Mouse (Mus musculus) frontal cortex, adult 2 months (tissue): Measurements from ENCODE around the gene Ldhc. TPM values are rescaled to one million over a fixed set of nuclear protein-coding genes. Genes with fewer than 3 reads are reported as not detected.

Experiments
- DNase-seq, 2 experiments: peaks; one replicate each; pipeline ENCODE4 v3.0.0; 2022; ENCODE audit warnings: low spot score in 1 of 2; ENCODE audit errors: extremely low spot score in 1 of 2
- polyA plus RNA-seq: library from polyadenylated mRNA; depleted of rRNA; stranded (reverse); fragments of >200 nt; gene quantifications from 2 replicates; pipeline ENCODE4 v1.2.3, GENCODE M21; 2012; rRNA removed

Gene Ldhc
- polyA plus RNA-seq, 1 experiment, result not detected

- no peak for DNase-seq
These were observed 34.5 kb downstream of the Ldhc start for GRCm38 (mm10) chr7:46895511-46895910.

- DNase-seq, result no peak
These were observed 38.3 kb downstream of the Ldhc start for GRCm38 (mm10) chr7:46899343-46899742.

- DNase-seq, result no peak
These were observed 50.2 kb downstream of the Ldhc start for GRCm38 (mm10) chr7:46911250-46911649.

- DNase-seq, result no peak
These were observed 55.4 kb downstream of the Ldhc start for GRCm38 (mm10) chr7:46916376-46916775.

GRCm38 (mm10) chr7:46918678-46919371, 57.8 kb downstream of the Ldhc start:
- DNase-seq, result no peak

GRCm38 (mm10) chr7:46919551-46920176, 58.7 kb downstream of the Ldhc start, which contains the start of gene Tsg101:
TSS of gene Tsg101 (minus strand) at chr7:46919969.
- DNase-seq, result peak; percentile 71 to 93

GRCm38 (mm10) chr7:46922075-46922474, 61.1 kb downstream of the Ldhc start:
- DNase-seq, result no peak

Other genes starting within 250 kb of the Ldhc start
- 48.0 and 50.4 TPM in 2 replicates for gene Sergef, start 221.4 kb upstream of the Ldhc start, polyA plus RNA-seq
- gene Tph1, start 188.7 kb upstream of the Ldhc start, polyA plus RNA-seq, result 0.27 and 0.34 TPM in 2 replicates
- 8.1 and 9.1 TPM in 2 replicates for gene Saal1, start 150.5 kb upstream of the Ldhc start, polyA plus RNA-seq
- not detected in 2 replicates for gene Saa3, start 145.5 kb upstream of the Ldhc start, polyA plus RNA-seq
- not detected in 2 replicates for gene Saa4, start 128.6 kb upstream of the Ldhc start, polyA plus RNA-seq
- gene Saa1, start 118.2 kb upstream of the Ldhc start, polyA plus RNA-seq, result not detected in 2 replicates
- 0.12 TPM in 1 of 2 replicates, not detected in the other for gene Saa2, start 109.4 kb upstream of the Ldhc start, polyA plus RNA-seq
- gene Hps5, start 65.1 kb upstream of the Ldhc start, polyA plus RNA-seq, result 16.1 and 18.8 TPM in 2 replicates
- 29.5 and 32.4 TPM in 2 replicates for gene Gtf2h1, start 65.1 kb upstream of the Ldhc start, polyA plus RNA-seq
- 323 and 354 TPM in 2 replicates for gene Ldha, start 19.7 kb upstream of the Ldhc start, polyA plus RNA-seq
- gene Tsg101, start 58.8 kb downstream of the Ldhc start, polyA plus RNA-seq, result 77.6 and 78.8 TPM in 2 replicates
- gene Uevld, start 97.3 kb downstream of the Ldhc start, polyA plus RNA-seq, result 6.3 and 7.7 TPM in 2 replicates
- gene Gm9999, start 122.4 kb downstream of the Ldhc start, polyA plus RNA-seq, result not detected in 2 replicates
- 8.9 and 9.7 TPM in 2 replicates for gene Spty2d1, start 147.2 kb downstream of the Ldhc start, polyA plus RNA-seq
- 22.4 and 24.0 TPM in 2 replicates for gene Tmem86a, start 189.4 kb downstream of the Ldhc start, polyA plus RNA-seq